Mouse (Mus musculus): Measurements from ENCODE around the gene Gm4952.
A peak's percentile ranks its signal among the peaks of the same experiment; 100 is the strongest.

Gene Gm4952

GRCm38 (mm10) chr19:12599674-12600073 lies at the start of gene Gm4952:
TSS of gene Gm4952 (plus strand) at chr19:12599974.
- DNase-seq (ENCODE audit: low spot score in 2 of 2), result no peak

DNA sequence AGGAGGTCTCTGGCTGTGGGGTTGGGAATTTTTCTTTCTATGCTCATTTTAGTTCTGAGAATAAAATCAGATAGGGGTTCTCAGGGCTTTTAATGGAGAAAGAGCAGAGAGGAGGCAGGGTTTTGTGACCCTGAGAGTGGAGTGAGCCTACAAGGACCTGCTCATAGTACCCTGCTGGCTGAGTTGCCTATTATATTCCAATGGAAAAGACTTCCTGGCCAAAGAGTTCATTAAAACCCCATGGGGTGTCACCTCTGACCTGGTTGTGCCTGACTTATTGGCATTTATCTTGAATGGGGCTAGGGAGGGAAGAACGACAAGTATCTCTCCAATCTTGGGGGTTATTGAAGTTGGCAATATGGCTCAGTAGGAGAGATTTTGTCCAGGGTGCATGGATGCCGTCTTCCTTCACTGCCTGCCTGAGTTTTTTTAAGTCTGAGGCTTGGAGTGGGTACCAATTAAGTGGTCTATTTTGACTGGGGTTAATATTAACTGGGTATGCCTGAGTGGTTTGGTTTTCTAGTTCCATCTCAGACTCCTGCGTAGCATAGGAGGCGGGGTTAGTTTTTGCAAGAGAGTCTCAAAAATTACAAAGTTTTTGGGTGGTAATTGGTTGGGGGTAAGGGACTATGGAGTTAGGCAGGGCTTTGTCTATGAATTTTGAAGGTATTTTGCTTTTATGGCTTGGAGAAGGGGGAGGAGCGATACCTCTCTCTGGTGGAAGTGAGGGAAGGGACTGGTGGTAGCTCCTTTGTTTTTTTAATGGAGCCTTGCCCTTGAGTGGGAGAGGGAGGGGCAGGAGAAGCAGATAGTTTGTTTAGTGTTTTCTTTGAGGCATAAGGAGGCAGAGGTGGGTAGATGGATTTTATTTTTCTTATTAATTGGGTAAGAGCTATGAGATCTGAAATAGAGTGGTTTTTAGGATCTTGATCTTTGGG lies 49.5 kb upstream of the Gm4952 start:
- DNase-seq (ENCODE audit: low spot score in 2 of 2), result no peak

DNA sequence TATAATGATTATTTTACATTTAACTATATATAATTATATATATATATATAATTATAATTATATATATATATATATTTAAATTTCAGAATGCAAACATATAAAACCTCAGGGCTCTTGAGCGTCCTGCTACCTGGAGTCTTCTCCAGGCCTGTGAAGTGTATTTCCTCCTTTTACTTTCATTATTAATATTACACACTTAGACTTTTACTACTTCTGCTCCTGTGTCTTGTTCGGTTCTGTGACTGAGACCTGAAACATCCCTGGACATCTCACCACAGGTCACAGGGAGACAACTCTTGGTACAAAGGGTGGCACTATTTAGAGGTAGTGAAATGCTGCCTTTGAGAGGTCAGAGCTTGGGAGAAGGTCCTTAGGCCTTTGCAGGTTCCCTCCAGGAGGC lies 43.5 kb upstream of the Gm4952 start:
- DNase-seq (ENCODE audit: low spot score in 2 of 2), result no peak

GRCm38 (mm10) chr19:12558219-12558618 lies 41.6 kb upstream of the Gm4952 start:
- DNase-seq (ENCODE audit: low spot score in 2 of 2), result no peak

DNA sequence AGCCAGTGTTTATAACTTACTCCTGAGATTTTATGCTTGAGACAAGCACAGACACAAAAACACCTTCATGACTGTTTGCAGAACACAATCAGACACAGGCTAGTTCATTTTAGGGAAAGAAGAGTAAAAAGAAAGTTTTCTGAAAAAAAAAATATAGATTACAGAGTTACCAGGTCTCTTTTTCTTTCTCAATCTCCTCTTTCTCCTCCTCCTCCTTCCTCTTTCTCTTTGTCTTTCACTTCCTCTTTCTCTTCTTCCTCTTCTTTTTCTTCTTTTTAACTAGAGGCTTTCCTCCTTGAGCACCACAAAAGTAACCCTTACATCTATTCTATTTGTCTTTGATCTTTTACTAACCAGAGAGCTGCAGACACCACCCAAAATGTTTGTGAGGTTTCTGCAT lies 35.6 kb upstream of the Gm4952 start:
- no peak for DNase-seq (ENCODE audit: low spot score in 2 of 2)

DNA sequence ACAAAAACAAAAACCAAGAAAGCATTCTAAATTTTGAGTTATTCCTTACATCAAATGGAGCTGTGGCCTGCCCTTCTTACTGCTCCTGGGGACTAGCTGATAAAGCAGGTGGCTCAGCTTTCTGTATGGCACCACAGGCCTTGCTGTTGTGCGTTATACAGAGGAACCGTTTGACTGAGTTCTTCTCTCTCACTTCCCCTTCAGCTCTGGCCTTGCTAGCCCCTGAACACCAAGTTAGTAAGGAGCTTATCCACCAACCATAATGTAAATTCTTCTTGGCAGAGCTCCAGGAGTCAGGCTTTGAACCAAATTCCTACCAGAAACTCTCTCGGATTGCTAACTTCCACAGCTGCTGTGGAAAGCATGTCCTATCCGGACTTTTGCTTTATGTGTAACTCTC lies 32.8 kb upstream of the Gm4952 start:
- no peak for DNase-seq (ENCODE audit: low spot score in 2 of 2)

DNA sequence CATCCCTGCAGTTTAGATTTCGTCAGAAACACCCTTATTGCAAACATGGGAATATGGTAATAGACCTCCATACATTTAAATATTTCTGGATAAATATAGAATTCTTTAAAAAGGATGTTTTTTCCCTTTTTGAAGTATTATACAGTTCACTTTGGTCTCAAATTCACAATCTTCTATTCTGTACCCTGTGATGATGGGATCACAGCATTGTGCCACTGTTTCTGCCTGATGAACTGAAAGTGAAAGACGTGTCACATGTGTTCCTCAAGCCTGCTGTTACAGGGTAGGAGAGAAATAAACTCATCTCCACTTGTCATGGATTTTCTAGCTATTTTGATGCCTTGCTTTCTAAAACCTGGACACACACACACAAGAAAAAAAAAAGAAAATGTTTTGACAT lies 28.9 kb upstream of the Gm4952 start:
- no peak for DNase-seq (ENCODE audit: low spot score in 2 of 2)

GRCm38 (mm10) chr19:12571687-12572086 lies 28.1 kb upstream of the Gm4952 start:
- DNase-seq (ENCODE audit: low spot score in 2 of 2), result no peak

GRCm38 (mm10) chr19:12572614-12573265 lies 27.0 kb upstream of the Gm4952 start:
- DNase-seq (ENCODE audit: low spot score in 2 of 2), result no peak

- DNase-seq (ENCODE audit: low spot score in 2 of 2), result peak; percentile 60 to 85
These were observed 26.3 kb upstream of the Gm4952 start for GRCm38 (mm10) chr19:12573266-12574011.

DNA sequence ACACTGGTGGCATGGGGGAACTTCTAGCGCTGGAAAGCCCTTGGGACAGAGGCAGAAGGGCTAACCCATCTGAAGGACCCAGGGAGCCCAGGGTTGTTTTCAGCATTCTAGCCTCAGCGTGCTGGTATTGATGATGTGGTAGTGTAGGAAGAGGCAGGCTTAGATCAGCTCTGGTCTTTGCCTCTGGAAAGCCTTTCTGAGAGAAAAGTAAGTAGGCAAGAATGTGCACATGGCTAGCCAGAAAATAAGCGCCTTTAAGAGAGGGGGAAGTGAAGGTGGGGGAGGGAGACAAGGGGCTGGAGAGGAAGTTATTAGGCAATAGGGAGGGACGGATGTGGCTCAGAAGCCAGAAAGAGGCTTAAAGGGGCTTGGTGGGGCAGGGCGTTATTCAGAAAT lies 25.8 kb upstream of the Gm4952 start:
- peak in 1 of 2 experiments; percentile 40 for DNase-seq (ENCODE audit: low spot score in 2 of 2)

- peak in 1 of 2 experiments; percentile 52 for DNase-seq (ENCODE audit: low spot score in 2 of 2)
These were observed 24.7 kb upstream of the Gm4952 start for GRCm38 (mm10) chr19:12575107-12575506.

GRCm38 (mm10) chr19:12575514-12575913 lies 24.3 kb upstream of the Gm4952 start:
- no peak for DNase-seq (ENCODE audit: low spot score in 2 of 2)

DNA sequence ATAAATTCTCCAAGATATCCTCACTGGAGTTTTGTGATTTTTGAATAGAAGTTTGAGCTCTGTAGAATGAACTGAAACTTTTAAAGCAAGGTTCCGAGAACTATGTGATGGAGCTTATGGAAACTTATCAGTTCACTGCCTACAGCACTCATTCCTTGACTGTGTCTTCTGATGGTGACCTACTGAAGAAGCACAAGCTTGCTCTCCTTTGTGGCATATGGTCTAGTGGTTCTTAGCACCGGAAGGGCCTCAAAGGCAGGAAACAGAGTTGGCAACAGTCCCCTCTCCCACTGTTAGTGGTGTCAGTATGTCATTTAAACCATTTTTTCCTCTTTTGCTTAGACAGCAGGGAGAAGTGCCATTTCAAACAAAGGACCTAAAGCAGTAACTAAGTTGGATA lies 23.1 kb upstream of the Gm4952 start:
- no peak for DNase-seq (ENCODE audit: low spot score in 2 of 2)

DNA sequence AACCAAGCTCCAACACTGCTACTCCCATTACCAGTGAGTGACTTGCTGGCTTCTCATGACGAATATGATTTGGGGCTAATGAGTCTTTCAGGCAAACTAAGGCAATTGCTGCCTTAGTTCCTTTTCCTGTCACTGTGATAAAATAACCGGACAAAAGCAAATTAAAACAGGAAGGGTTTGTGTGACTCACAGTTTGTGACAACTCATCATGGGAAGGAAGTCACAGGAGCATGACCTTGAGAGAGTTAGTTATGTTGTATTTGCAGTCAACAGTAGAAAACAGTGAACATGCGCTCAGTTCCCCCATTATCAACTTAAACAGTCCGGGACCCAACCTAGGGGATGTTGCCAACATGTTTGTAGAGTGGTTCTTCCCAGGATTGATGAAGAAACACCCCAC lies 14.5 kb upstream of the Gm4952 start:
- no peak for DNase-seq (ENCODE audit: low spot score in 2 of 2)

- peak in 1 of 2 experiments; percentile 60 for DNase-seq (ENCODE audit: low spot score in 2 of 2)
These were observed 7.9 kb upstream of the Gm4952 start for GRCm38 (mm10) chr19:12591908-12592307.

DNA sequence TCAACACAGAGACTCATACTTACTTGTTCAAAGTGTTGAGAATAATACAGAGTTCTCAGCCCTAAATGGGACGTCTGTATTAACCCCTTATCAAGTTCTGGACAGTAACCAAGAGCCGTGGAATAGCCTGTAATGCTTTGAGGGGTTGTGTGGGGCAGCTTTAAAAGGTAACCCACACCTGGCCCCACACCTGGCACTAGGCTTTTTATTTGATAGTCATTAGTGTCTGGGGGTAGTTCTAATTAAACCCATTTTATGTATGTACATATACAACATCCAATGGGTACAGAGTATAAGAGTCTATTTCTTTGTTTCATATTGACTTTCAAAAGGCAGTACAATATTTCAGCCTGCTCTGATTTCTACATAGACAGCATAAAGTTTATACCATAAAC lies 4.6 kb upstream of the Gm4952 start:
- no peak for DNase-seq (ENCODE audit: low spot score in 2 of 2)

DNA sequence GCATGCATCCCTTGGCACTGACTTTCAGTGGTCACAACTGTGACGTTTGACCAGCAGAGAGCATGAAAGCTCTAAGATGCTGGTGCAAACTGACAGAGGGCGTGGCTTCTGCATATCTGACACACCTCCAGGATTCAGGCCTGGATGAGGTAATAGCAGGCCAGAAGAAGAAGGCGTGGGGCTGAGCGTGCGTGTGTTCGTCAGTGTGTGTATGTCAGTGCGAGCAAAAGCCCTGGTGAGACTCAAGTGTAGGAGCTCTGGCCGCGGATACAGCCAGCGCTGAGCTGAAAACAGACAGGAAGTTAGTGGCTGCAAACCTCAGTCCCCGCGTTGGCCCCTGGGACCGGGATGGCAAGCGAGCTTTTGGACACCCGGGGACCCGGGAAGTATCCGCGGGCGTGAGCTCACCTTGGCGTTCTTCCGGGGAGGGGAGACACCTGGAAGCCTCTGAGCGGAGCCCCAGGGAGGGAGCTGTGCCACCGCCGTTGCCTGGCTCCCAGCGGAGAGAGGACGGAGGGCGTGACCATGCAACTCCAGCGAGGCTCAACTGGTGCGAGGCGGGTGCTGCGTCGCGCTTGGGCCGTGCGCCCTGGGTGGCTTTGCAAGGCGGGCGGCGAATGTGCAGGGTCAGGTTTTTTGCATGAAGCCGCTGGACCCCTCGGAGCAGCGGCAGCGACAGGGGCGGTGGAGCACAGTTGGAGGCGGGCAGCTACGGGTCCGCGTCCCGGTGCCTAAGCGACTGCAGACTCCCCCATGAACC lies 4.1 kb upstream of the Gm4952 start:
- DNase-seq (ENCODE audit: low spot score in 2 of 2), result peak; percentile 43 to 55

DNA sequence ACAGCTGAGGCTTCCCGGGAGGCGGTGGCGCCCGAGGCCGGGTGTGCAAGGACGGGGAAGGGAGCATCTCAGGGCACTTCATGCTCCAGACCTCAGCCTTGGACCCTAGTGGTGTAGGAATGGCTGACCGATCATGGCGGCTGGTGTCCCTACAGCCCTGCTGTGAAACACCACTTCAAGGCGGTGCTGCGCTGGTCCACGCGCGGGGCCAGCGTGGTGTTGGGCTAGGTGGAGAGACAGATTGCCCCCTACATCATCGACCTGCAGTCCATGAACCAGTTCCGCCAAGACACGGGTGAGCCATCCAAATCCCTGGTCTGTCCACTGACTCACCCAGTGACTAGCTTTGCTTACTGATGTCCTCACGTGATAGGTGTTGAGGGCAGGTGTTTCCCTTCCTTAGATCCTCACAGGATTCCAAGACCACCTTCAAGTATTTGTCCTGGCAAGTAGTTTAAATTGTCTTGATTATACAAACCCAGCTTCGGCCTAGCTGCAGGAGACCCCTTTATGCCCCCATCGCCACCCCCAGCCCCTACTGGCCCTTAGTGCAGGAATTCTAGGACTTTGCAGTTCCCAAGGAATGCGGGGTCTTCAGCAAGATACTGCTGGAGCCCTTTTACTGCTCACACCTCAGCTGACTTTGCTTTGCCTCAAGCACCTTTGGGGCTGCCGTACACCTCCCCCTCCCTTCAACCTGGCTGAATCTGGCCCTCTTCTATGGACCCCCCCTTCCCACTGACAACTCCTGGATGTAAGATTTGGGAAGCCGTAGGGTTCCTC lies 3.3 kb upstream of the Gm4952 start:
- DNase-seq (ENCODE audit: low spot score in 2 of 2), result no peak

DNA sequence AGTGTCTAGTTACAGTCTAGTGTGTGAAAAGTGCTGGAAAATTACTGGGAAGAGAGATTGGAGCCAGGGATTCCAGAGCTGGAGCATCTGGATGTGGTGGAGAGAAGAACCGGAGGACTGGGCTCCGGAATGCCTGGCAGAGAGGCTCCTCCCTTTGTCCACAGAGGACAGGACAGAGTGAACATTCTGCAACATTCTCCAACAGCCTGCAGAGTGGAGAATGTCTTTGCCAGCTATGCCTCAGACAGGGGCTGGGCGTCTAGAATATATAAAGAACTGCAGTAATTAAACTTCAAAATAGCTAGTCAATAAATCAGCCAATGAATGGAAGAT lies 2.7 kb upstream of the Gm4952 start:
- no peak for DNase-seq (ENCODE audit: low spot score in 2 of 2)

GRCm38 (mm10) chr19:12598674-12599073 lies 1.1 kb upstream of the Gm4952 start:
- no peak for DNase-seq (ENCODE audit: low spot score in 2 of 2)
